Mouse (Mus musculus): ENCODE data around the gene Dnajb4. TPM values are rescaled to one million over a fixed set of nuclear protein-coding genes. Genes with fewer than 3 reads are reported as not detected.

Dnajb4 gene
- total RNA-seq, 2 experiments from 2014 or later: 75.4 to 78.2 TPM

- no peak overlapping the region for H3K4me3 ChIP-seq
- TF ChIP-seq CTCF (IDR thresholded peaks at IDR 0.05): no peak
Measured at GRCm38 (mm10) chr3:152166699-152167451, 43.2 kb downstream of the Dnajb4 start.

GRCm38 (mm10) chr3:152166099-152166423 is 44.0 kb downstream of the Dnajb4 start, which contains the start of gene Gipc2:
Gipc2 (minus strand) TSS chr3:152166230.
- no peak for DNase-seq (ENCODE audit: extremely low spot score in 1 of 2, low spot score in 2 of 2)
- no peak for TF ChIP-seq CTCF (IDR thresholded peaks at IDR 0.05)
- intact Hi-C loops (cut with DNase I): no loop called here
- H3K4me3 ChIP-seq: peak within 1 kb of the TSS; percentile 61
- H3K27ac ChIP-seq: no peak within 1 kb of the TSS; the same call in 1 of the 2 replicates

More at GRCm38 (mm10) chr3:152166699-152167451, 43.2 kb downstream of the Dnajb4 start:
- intact Hi-C loops (cut with DNase I): no loop called here
- DNase-seq (ENCODE audit: extremely low spot score in 1 of 2, low spot score in 2 of 2): no peak
- no peak overlapping the region for H3K27ac ChIP-seq

- intact Hi-C loops (cut with DNase I): no loop called here
- no peak for TF ChIP-seq CTCF (IDR thresholded peaks at IDR 0.05)
- peak overlapping the region; percentile 61 for H3K4me3 ChIP-seq
- H3K27ac ChIP-seq: no peak overlapping the region; the same call in 1 of the 2 replicates
- DNase-seq (ENCODE audit: extremely low spot score in 1 of 2, low spot score in 2 of 2): peak; percentile 45 to 53
Measured at GRCm38 (mm10) chr3:152165351-152166098, 44.6 kb downstream of the Dnajb4 start.

GRCm38 (mm10) chr3:152165014-152165350 is 45.1 kb downstream of the Dnajb4 start:
- Histone ChIP-seq H3K4me3 (peak overlapping the region; percentile 61), H3K27ac (no peak overlapping the region)
- intact Hi-C loops (cut with DNase I): no loop called here
- no peak for TF ChIP-seq CTCF (IDR thresholded peaks at IDR 0.05)
- no peak for DNase-seq (ENCODE audit: extremely low spot score in 1 of 2, low spot score in 2 of 2)

GRCm38 (mm10) chr3:152163320-152163719 is 46.8 kb downstream of the Dnajb4 start:
- intact Hi-C loops (cut with DNase I): loop anchor here (5.0 kb wide), 1 partner anchor 51 kb away; no protein-coding TSS in a partner anchor
- TF ChIP-seq CTCF (IDR thresholded peaks at IDR 0.05): no peak
- DNase-seq (ENCODE audit: extremely low spot score in 1 of 2, low spot score in 2 of 2): no peak
- Histone ChIP-seq H3K4me3 (no peak overlapping the region), H3K27ac (no peak overlapping the region)

GRCm38 (mm10) chr3:152160607-152161006 is 49.5 kb downstream of the Dnajb4 start:
- no peak for DNase-seq (ENCODE audit: extremely low spot score in 1 of 2, low spot score in 2 of 2)
- intact Hi-C loops (cut with DNase I): loop anchor here (5.0 kb wide), 1 partner anchor 48 kb away; no protein-coding TSS in a partner anchor
- H3K27ac ChIP-seq: no peak overlapping the region
- no peak overlapping the region for H3K4me3 ChIP-seq
- TF ChIP-seq CTCF (IDR thresholded peaks at IDR 0.05): no peak

- intact Hi-C loops (cut with DNase I): no loop called here
- no peak overlapping the region for H3K4me3 ChIP-seq
- H3K27ac ChIP-seq: no peak overlapping the region
- DNase-seq (ENCODE audit: extremely low spot score in 1 of 2, low spot score in 2 of 2): no peak
- no peak for TF ChIP-seq CTCF (IDR thresholded peaks at IDR 0.05)
Measured at GRCm38 (mm10) chr3:152159321-152159720, 50.8 kb downstream of the Dnajb4 start.

GRCm38 (mm10) chr3:152158344-152159291 is 51.5 kb downstream of the Dnajb4 start:
- Histone ChIP-seq H3K4me3 (no peak overlapping the region), H3K27ac (peak overlapping the region; percentile 54; the same call in 1 of the 2 replicates)
- TF ChIP-seq CTCF (IDR thresholded peaks at IDR 0.05): no peak
- no peak for DNase-seq (ENCODE audit: extremely low spot score in 1 of 2, low spot score in 2 of 2)
- intact Hi-C loops (cut with DNase I): no loop called here

GRCm38 (mm10) chr3:152156816-152157496 is 53.1 kb downstream of the Dnajb4 start:
- DNase-seq (ENCODE audit: extremely low spot score in 1 of 2, low spot score in 2 of 2): no peak
- intact Hi-C loops (cut with DNase I): no loop called here
- no peak for TF ChIP-seq CTCF (IDR thresholded peaks at IDR 0.05)
- Histone ChIP-seq H3K27ac (no peak overlapping the region), H3K4me3 (no peak overlapping the region)

GRCm38 (mm10) chr3:152155296-152155948 is 54.7 kb downstream of the Dnajb4 start:
- Histone ChIP-seq H3K27ac (no peak overlapping the region), H3K4me3 (no peak overlapping the region)
- intact Hi-C loops (cut with DNase I): no loop called here
- peak; percentile 26 to 44 for DNase-seq (ENCODE audit: extremely low spot score in 1 of 2, low spot score in 2 of 2)
- TF ChIP-seq CTCF (IDR thresholded peaks at IDR 0.05): no peak
